Mouse (Mus musculus): ENCODE data around the gene Rundc3a. TPM values are rescaled to one million over a fixed set of nuclear protein-coding genes. Genes with fewer than 3 reads are reported as not detected.
A peak's percentile ranks its signal among the peaks of the same experiment; 100 is the strongest.

Gene Rundc3a
- polyA plus RNA-seq, 1 experiment from 2014 or later: 1.3 TPM

- Histone ChIP-seq H3K4me1 (ENCODE audit: control insufficient read depth, insufficient read depth, low read length) (peaks cover 46% of the 10 kb centered on the region), H3K4me3 (ENCODE audit: low read depth, low read length) (no peak overlapping the region), H3K27me3 (ENCODE audit: control insufficient read depth, insufficient read depth, low read length) (peaks cover 12% of the 10 kb centered on the region), H3K36me3 (ENCODE audit: control insufficient read depth, insufficient read depth, low read length) (peaks cover 13% of the 10 kb centered on the region), H3K9me3 (replicated peaks; ENCODE audit: control insufficient read depth, low read length) (no peaks in the 10 kb centered on the region), H3K9ac (ENCODE audit: low read depth, low read length) (no peak overlapping the region), H3K27ac (ENCODE audit: low read depth, low read length) (no peak overlapping the region), H3K4me2 (no peak overlapping the region)
- no peak for ATAC-seq (replicated peaks; ENCODE audit: insufficient number of reproducible peaks, low FRiP score, low TSS enrichment)
- WGBS (ENCODE audit: insufficient replicate concordance): 63% methylated on average over 3 of the region's 3 CpGs
Measured at GRCm38 (mm10) chr11:102441434-102441833, 48.2 kb downstream of the Rundc3a start.

DNA sequence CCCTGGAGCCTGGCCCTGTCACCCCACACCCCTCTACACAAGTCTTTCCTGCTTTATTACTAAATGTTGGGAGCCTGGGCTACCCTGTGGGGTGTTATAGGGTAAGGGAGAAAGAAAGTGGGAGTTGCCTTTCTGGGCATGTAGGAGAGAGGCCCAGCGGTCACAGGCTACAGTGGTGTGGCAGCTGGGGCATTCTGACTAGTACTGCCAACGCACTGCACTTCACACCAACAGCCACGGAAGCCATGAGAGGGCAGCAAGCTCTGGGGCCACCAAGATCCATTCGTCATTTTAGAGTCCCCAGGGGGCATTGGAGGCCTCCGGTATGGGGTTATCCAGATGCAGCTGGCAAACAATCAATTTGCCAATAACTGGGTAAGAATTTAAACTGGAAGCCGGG lies 48.9 kb downstream of the Rundc3a start:
- H3K36me3 ChIP-seq (ENCODE audit: control insufficient read depth, insufficient read depth, low read length): peaks cover 13% of the 10 kb centered on the region
- ATAC-seq (replicated peaks; ENCODE audit: insufficient number of reproducible peaks, low FRiP score, low TSS enrichment): no peak
- no peak overlapping the region for H3K27ac ChIP-seq (ENCODE audit: low read depth, low read length)
- WGBS (ENCODE audit: insufficient replicate concordance): 91% methylated on average over 6 of the region's 6 CpGs
- H3K9me3 ChIP-seq (replicated peaks; ENCODE audit: control insufficient read depth, low read length): no peaks in the 10 kb centered on the region
- no peak overlapping the region for H3K9ac ChIP-seq (ENCODE audit: low read depth, low read length)
- peaks cover 12% of the 10 kb centered on the region for H3K27me3 ChIP-seq (ENCODE audit: control insufficient read depth, insufficient read depth, low read length)
- H3K4me1 ChIP-seq (ENCODE audit: control insufficient read depth, insufficient read depth, low read length): peaks cover 45% of the 10 kb centered on the region
- H3K4me3 ChIP-seq (ENCODE audit: low read depth, low read length): no peak overlapping the region
- no peak overlapping the region for H3K4me2 ChIP-seq

- ATAC-seq (replicated peaks; ENCODE audit: insufficient number of reproducible peaks, low FRiP score, low TSS enrichment): no peak
- Histone ChIP-seq H3K4me3 (ENCODE audit: low read depth, low read length) (no peak overlapping the region), H3K27me3 (ENCODE audit: control insufficient read depth, insufficient read depth, low read length) (peaks cover 17% of the 10 kb centered on the region), H3K27ac (ENCODE audit: low read depth, low read length) (no peak overlapping the region), H3K36me3 (ENCODE audit: control insufficient read depth, insufficient read depth, low read length) (peaks cover 11% of the 10 kb centered on the region), H3K9me3 (replicated peaks; ENCODE audit: control insufficient read depth, low read length) (no peaks in the 10 kb centered on the region), H3K4me1 (ENCODE audit: control insufficient read depth, insufficient read depth, low read length) (peaks cover 43% of the 10 kb centered on the region), H3K4me2 (peak overlapping the region; percentile 35), H3K9ac (ENCODE audit: low read depth, low read length) (0 out of 2 replicates have a peak overlapping the region, but pooled peaks have one; percentile 10)
- 48% methylated on average over 12 of the region's 12 CpGs for WGBS (ENCODE audit: insufficient replicate concordance)
Measured at GRCm38 (mm10) chr11:102443740-102444139, 50.5 kb downstream of the Rundc3a start.

GRCm38 (mm10) chr11:102444321-102444720 lies 51.1 kb downstream of the Rundc3a start:
- Histone ChIP-seq H3K36me3 (ENCODE audit: control insufficient read depth, insufficient read depth, low read length) (peaks cover 11% of the 10 kb centered on the region), H3K4me2 (no peak overlapping the region), H3K4me1 (ENCODE audit: control insufficient read depth, insufficient read depth, low read length) (peaks cover 43% of the 10 kb centered on the region), H3K9ac (ENCODE audit: low read depth, low read length) (no peak overlapping the region), H3K4me3 (ENCODE audit: low read depth, low read length) (no peak overlapping the region), H3K27me3 (ENCODE audit: control insufficient read depth, insufficient read depth, low read length) (peaks cover 14% of the 10 kb centered on the region), H3K27ac (ENCODE audit: low read depth, low read length) (no peak overlapping the region), H3K9me3 (replicated peaks; ENCODE audit: control insufficient read depth, low read length) (no peaks in the 10 kb centered on the region)
- no peak for ATAC-seq (replicated peaks; ENCODE audit: insufficient number of reproducible peaks, low FRiP score, low TSS enrichment)
- WGBS (ENCODE audit: insufficient replicate concordance): 61% methylated on average over 3 of the region's 3 CpGs

DNA sequence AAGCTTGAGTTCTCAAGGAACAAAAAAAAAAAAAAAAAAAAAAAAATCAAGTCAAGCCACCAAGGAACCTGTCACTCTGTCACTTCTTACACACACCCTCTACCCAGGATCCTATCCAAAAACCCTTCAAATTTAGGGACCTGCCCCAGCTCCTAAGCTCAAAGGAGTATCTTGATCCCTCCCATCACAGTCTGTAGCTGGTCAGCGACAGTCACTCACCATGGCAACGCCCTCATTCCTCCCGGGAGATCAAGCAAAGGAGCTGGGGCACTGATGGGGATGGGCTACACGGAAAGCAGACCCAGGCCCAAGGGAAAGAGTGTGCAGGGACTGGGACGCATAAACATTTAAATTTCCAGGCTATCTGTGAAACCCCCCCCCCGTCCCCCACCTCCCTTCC lies 51.6 kb downstream of the Rundc3a start:
- Histone ChIP-seq H3K4me1 (ENCODE audit: control insufficient read depth, insufficient read depth, low read length) (peaks cover 43% of the 10 kb centered on the region), H3K9ac (ENCODE audit: low read depth, low read length) (no peak overlapping the region), H3K4me3 (ENCODE audit: low read depth, low read length) (no peak overlapping the region), H3K4me2 (no peak overlapping the region; the same call in 1 of the 2 replicates), H3K36me3 (ENCODE audit: control insufficient read depth, insufficient read depth, low read length) (peaks cover 9% of the 10 kb centered on the region), H3K27ac (ENCODE audit: low read depth, low read length) (no peak overlapping the region), H3K27me3 (ENCODE audit: control insufficient read depth, insufficient read depth, low read length) (peaks cover 11% of the 10 kb centered on the region), H3K9me3 (replicated peaks; ENCODE audit: control insufficient read depth, low read length) (no peaks in the 10 kb centered on the region)
- ATAC-seq (replicated peaks; ENCODE audit: insufficient number of reproducible peaks, low FRiP score, low TSS enrichment): no peak
- 9% methylated on average over 6 of the region's 6 CpGs for WGBS (ENCODE audit: insufficient replicate concordance)

GRCm38 (mm10) chr11:102445264-102445890 lies 52.2 kb downstream of the Rundc3a start:
- peaks cover 7% of the 10 kb centered on the region for H3K36me3 ChIP-seq (ENCODE audit: control insufficient read depth, insufficient read depth, low read length)
- H3K4me1 ChIP-seq (ENCODE audit: control insufficient read depth, insufficient read depth, low read length): peaks cover 43% of the 10 kb centered on the region
- peak overlapping the region; percentile 87 for H3K4me3 ChIP-seq (ENCODE audit: low read depth, low read length)
- peak overlapping the region; percentile 94 for H3K4me2 ChIP-seq
- H3K9me3 ChIP-seq (replicated peaks; ENCODE audit: control insufficient read depth, low read length): no peaks in the 10 kb centered on the region
- H3K27ac ChIP-seq (ENCODE audit: low read depth, low read length): peak overlapping the region; percentile 76; the same call in 1 of the 2 replicates
- 10% methylated on average over 10 of the region's 10 CpGs for WGBS (ENCODE audit: insufficient replicate concordance)
- H3K27me3 ChIP-seq (ENCODE audit: control insufficient read depth, insufficient read depth, low read length): peaks cover 8% of the 10 kb centered on the region
- H3K9ac ChIP-seq (ENCODE audit: low read depth, low read length): 0 out of 2 replicates have a peak overlapping the region, but pooled peaks have one; percentile 43
- peak; percentile 16; the same call in 1 of the 2 replicates for ATAC-seq (replicated peaks; ENCODE audit: insufficient number of reproducible peaks, low FRiP score, low TSS enrichment)

DNA sequence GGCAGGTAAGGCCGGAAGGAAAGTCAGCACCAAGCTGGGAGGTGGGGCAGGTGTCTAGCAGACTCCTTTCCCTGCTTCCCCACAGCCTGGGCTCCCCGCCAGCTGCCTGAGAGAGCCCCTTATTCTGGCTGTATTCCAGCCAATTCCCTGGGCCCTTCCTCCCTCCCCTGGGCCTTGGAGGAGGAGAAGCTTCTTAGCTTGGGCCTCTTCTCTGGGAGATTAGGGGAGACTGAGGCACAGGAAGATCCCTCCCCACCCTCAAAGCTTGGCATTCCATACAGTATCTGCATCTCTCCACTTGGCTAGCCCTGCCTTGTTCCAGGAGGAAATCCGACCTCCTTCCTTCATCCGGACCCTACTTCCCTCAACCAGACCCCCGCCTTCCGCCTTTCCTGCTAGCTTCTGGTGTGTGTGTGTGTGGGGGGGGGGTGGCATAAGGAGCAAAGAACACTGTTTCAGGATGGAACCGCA lies 52.7 kb downstream of the Rundc3a start:
- peaks cover 8% of the 10 kb centered on the region for H3K27me3 ChIP-seq (ENCODE audit: control insufficient read depth, insufficient read depth, low read length)
- peak overlapping the region; percentile 94 for H3K4me2 ChIP-seq
- H3K4me1 ChIP-seq (ENCODE audit: control insufficient read depth, insufficient read depth, low read length): peaks cover 43% of the 10 kb centered on the region
- peaks cover 7% of the 10 kb centered on the region for H3K36me3 ChIP-seq (ENCODE audit: control insufficient read depth, insufficient read depth, low read length)
- H3K4me3 ChIP-seq (ENCODE audit: low read depth, low read length): peak overlapping the region; percentile 87
- WGBS (ENCODE audit: insufficient replicate concordance): 10% methylated on average over 7 of the region's 7 CpGs
- ATAC-seq (replicated peaks; ENCODE audit: insufficient number of reproducible peaks, low FRiP score, low TSS enrichment): peak; percentile 5; the same call in 1 of the 2 replicates
- 0 out of 2 replicates have a peak overlapping the region, but pooled peaks have one; percentile 43 for H3K9ac ChIP-seq (ENCODE audit: low read depth, low read length)
- peak overlapping the region; percentile 76 for H3K27ac ChIP-seq (ENCODE audit: low read depth, low read length)
- no peaks in the 10 kb centered on the region for H3K9me3 ChIP-seq (replicated peaks; ENCODE audit: control insufficient read depth, low read length)

GRCm38 (mm10) chr11:102446581-102447461 lies 53.6 kb downstream of the Rundc3a start:
- H3K9me3 ChIP-seq (replicated peaks; ENCODE audit: control insufficient read depth, low read length): no peaks in the 10 kb centered on the region
- WGBS (ENCODE audit: insufficient replicate concordance): under 1% methylated on average over 46 of the region's 49 CpGs
- H3K27me3 ChIP-seq (ENCODE audit: control insufficient read depth, insufficient read depth, low read length): peaks cover 8% of the 10 kb centered on the region
- H3K4me1 ChIP-seq (ENCODE audit: control insufficient read depth, insufficient read depth, low read length): peaks cover 43% of the 10 kb centered on the region
- ATAC-seq (replicated peaks; ENCODE audit: insufficient number of reproducible peaks, low FRiP score, low TSS enrichment): peak; percentile 29; the same call in 1 of the 2 replicates
- peak overlapping the region; percentile 94 for H3K4me2 ChIP-seq
- peak overlapping the region; percentile 87 for H3K4me3 ChIP-seq (ENCODE audit: low read depth, low read length)
- peaks cover 4% of the 10 kb centered on the region; the same call in 1 of the 2 replicates for H3K36me3 ChIP-seq (ENCODE audit: control insufficient read depth, insufficient read depth, low read length)
- peak overlapping the region; percentile 76 for H3K27ac ChIP-seq (ENCODE audit: low read depth, low read length)
- H3K9ac ChIP-seq (ENCODE audit: low read depth, low read length): peak overlapping the region; percentile 91

Data from heart, embryonic 11.5 days (tissue).